10 mouse cellular contexts compared by ENCODE assay signal in the genomic region with DNA sequence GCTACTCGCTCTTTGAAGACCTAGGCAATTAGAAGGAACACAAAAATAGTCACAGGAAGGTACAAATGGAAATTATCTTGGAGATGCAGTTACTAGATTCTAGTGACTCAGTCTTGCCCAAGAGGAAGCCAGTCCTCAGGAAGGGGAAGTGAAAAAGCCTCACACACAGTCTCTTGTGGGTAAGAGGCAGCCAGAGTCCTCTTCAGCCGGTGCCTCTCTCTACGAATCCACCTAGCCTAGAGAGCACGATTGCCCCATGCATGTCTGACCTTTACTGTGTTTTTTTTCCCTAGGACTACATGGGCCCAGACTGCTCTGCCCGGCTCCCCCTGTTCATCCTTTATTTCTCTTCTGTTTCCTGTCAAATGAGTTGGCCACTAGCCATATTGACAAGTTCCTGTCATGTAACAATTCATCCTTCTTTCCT.
DNase-seq lines count a peak whose midpoint lies in the region; ATAC-seq and TF ChIP-seq lines count a peak whose summit lies in the region.
"Had no signal": no experiment of that assay in that cellular context is flagged by ENCODE, and none has a peak within 500 bp of the region (broad histone marks: within the 10 kb centered on the region; RNA-seq: fewer than 3 reads in every experiment).

No protein-coding gene starts in this region.

- no peak for TF ChIP-seq CTCF in bone marrow macrophage, adult 2 months (IDR thresholded peaks at IDR 0.05; ENCODE audit: low read depth, low read length)

- intact Hi-C loops in left cerebral cortex, postnatal 4 days (cut with DNase I), result no loop called here

- H3K27me3 ChIP-seq in lung, embryonic 16.5 days (ENCODE audit: control insufficient read depth, insufficient read depth, low read depth, low read length), result no peaks in the 10 kb centered on the region

- ATAC-seq in lung, embryonic 16.5 days (ENCODE audit: low read depth), result peak; percentile 53

- peak overlapping the region; percentile 99 for H3K27ac ChIP-seq in bone marrow macrophage, adult 2 months (ENCODE audit: insufficient read depth, low read depth, low read length)
- peak overlapping the region; percentile 50 for H3K27ac ChIP-seq in lung, embryonic 16.5 days (ENCODE audit: low read length)
- H3K27ac ChIP-seq: hindbrain, embryonic 15.5 days; midbrain, embryonic 12.5 days had no signal

- no peaks in the 10 kb centered on the region for H3K9me3 ChIP-seq in lung, embryonic 16.5 days (ENCODE audit: control insufficient read depth, low read length)
- H3K9me3 ChIP-seq: hindbrain, embryonic 15.5 days; midbrain, embryonic 12.5 days had no signal

- no peak for TF ChIP-seq POLR2A in bone marrow macrophage, adult 2 months (IDR thresholded peaks at IDR 0.05; ENCODE audit: borderline replicate concordance, low read depth, low read length)

- H3K36me3 ChIP-seq in lung, embryonic 16.5 days (ENCODE audit: control insufficient read depth, insufficient read depth, low read length), result no peaks in the 10 kb centered on the region
- H3K36me3 ChIP-seq: hindbrain, embryonic 15.5 days; midbrain, embryonic 12.5 days had no signal

- DNase-seq in layer of hippocampus, adult 9-11 months, result peak; percentile 64
- DNase-seq in layer of hippocampus, adult 18-20 months (ENCODE audit: low spot score in 2 of 2), result no peak
- peak; percentile 75 to 80 for DNase-seq in spleen, postnatal 36 days (ENCODE audit: low spot score in 2 of 2)
- DNase-seq in ovary, postnatal 10 days (ENCODE audit: low spot score), result no peak
- no peak for DNase-seq in left cerebral cortex, postnatal 4 days
- DNase-seq: gastrocnemius, postnatal 36 days had no signal

- H3K4me2 ChIP-seq in lung, embryonic 16.5 days (ENCODE audit: low read depth, low read length), result no peak overlapping the region
- H3K4me2 ChIP-seq: hindbrain, embryonic 15.5 days; midbrain, embryonic 12.5 days had no signal

- no peak overlapping the region for H3K9ac ChIP-seq in lung, embryonic 16.5 days (ENCODE audit: low read length)
- H3K9ac ChIP-seq: hindbrain, embryonic 15.5 days; midbrain, embryonic 12.5 days had no signal

- H3K4me1 ChIP-seq in bone marrow macrophage, adult 2 months (ENCODE audit: control insufficient read depth, insufficient read depth, low read length), result peaks cover 74% of the 10 kb centered on the region
- H3K4me1 ChIP-seq in lung, embryonic 16.5 days (replicated peaks; ENCODE audit: control insufficient read depth, insufficient read depth, low read length), result peaks cover 9% of the 10 kb centered on the region

- 46% methylated on average over 5 of the region's 5 CpGs for WGBS in lung, embryonic 16.5 days

- no peak overlapping the region for H3K4me3 ChIP-seq in bone marrow macrophage, adult 2 months (ENCODE audit: insufficient read depth, low read length)
- H3K4me3 ChIP-seq in lung, embryonic 16.5 days (ENCODE audit: low read length), result no peak overlapping the region
- H3K4me3 ChIP-seq: hindbrain, embryonic 15.5 days; midbrain, embryonic 12.5 days had no signal

Comparison
In these comparisons a context has a peak if more than half of its experiments do, and no peak if none do; other contexts are left out.
1. DNase-seq: peak in layer of hippocampus, adult 9-11 months (single experiment) and spleen, postnatal 36 days (2 of 2); none in layer of hippocampus, adult 18-20 months (0 of 2), ovary, postnatal 10 days (single experiment) and left cerebral cortex, postnatal 4 days (single experiment).